Mouse (Mus musculus) erythroblast, embryonic 14.5 days (primary cell): ENCODE measurements at regions not wholly inside any gene's neighbourhood (a gene's known extent, or its start where the extent isn't known, plus 50 kb on each side); places are given as distances from the start of the nearest gene placed in this dataset.

Experiments used
- GATA1 ChIP-seq: IDR thresholded peaks from 2 replicates; pipeline ENCODE4 v1.6.1; 2012; ENCODE audit warnings: low read length, inconsistent platforms, mixed read lengths
- TAL1 ChIP-seq: IDR thresholded peaks from 3 replicates; pipeline ENCODE4 v1.6.1; 2012; ENCODE audit warnings: low read length, inconsistent platforms, mixed read lengths

DNA sequence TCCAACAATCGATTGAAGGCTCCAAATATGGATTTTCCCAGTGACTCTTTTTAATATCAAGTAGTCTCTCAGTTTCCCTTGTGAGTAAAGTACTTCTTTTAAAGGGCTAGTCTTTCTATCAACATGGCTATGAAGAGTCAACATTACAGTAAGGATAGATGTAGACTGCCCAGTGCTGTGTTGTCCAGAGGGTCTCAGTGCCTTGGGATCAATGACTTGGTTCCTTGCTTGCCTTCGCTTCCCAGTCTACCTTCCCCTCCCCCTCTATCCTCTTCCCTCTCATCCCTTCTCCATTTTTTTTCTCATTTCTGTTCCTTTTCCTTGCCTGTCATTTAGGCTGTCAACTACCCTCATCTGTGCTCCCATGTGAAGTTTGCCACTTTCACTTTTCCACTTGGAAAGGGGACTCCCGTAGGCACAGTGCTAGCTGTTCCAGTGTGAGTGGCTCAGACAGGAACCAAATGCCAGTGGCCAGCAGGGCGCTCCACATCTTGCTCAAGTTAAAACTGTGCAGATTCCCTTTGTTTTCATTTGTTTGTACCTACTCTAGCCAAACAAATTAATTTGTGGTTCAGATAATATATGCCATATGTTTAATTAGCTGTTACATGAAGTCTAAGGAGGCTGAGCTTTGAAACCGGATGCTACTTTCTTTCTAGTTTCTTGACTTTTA lies 608.9 kb downstream of the Lmo4 start:
- TF ChIP-seq GATA1 (no peak), TAL1 (no peak)
